Mouse (Mus musculus) bone marrow, adult 2 months (tissue): ENCODE data around the gene Rps18.

Experiments used
- CTCF ChIP-seq: fragments of 200-500 bp; IDR thresholded peaks from 2 replicates; pipeline ENCODE4 v1.5.1; 2011; ENCODE audit warnings: low read length, control low read depth; ENCODE audit not compliant: control insufficient read depth, insufficient read depth
- POLR2A ChIP-seq: fragments of 200-500 bp; IDR thresholded peaks from 2 replicates; pipeline ENCODE4 v1.6.1; 2011; ENCODE audit warnings: low read depth, mild to moderate bottlenecking, control low read depth, low read length, borderline replicate concordance; ENCODE audit not compliant: control insufficient read depth

DNA sequence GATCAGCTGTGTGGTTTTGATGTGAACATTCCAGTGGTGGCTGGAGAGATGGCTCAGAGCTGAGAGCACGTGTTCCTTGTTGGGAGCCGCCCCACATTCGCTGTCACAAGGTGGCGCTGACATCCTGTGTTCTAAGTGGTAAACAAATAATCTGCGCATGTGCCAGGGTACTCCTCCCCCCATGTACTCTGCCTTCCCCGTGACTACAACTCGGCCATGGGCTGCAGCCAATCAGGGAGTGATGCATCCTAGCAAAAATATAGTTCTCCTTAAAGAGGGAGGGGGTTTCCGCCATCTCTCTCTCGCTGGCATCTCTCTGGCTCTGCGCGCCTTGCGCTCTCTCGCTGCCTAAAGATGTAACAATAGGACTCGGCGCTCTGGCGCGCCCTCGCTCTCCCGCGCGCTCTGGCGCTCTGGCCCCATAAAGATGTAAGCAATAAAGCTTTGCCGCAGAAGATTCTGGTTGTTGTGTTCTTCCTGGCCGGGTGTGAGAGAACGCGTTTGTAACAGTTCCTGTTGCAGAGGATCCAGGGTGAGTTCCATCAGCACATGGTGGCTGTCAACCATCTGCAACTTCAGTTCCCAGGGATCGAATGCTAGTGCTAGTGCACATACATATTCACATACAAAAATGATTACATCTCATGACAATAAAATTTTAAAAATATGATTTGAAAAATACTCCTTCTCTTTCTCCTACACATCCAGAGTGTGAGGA is 25.6 kb upstream of the Rps18 start:
- TF ChIP-seq POLR2A = peak; percentile 45; the same call in 1 of the 2 replicates
- TF ChIP-seq CTCF = peak; percentile 53
